Mouse (Mus musculus): ENCODE measurements around the gene Suds3. TPM values are rescaled to one million over a fixed set of nuclear protein-coding genes. Genes with fewer than 3 reads are reported as not detected.

Gene Suds3
- total RNA-seq, 1 experiment = 58.7 TPM

DNA sequence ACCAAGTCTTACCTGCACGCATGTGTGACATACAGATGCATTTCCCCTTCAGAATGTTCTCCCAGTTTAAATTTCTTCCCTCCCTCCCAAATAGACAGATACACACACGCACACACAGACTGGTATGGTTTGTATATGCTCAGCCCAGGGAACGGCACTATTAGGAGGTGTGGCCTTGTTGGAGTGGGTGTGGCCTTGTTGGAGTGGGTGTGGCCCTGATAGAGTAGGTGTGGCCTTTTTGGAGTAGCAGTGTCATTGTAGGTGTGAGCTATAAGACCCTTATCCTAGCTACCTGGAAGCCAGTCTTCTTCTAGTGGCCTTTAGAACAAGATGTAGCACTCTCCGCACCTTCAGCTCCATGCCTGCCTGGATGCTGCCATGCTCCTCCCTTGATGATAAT, 7.9 kb upstream of the Suds3 start:
- H3K27ac ChIP-seq (ENCODE audit: insufficient read depth, low read depth, low read length, poor library complexity, severe bottlenecking) = no peak overlapping the region
- no peaks in the 10 kb centered on the region for H3K9me3 ChIP-seq (ENCODE audit: control insufficient read depth, insufficient read depth, low read depth, low read length)
- TF ChIP-seq MAFK (IDR thresholded peaks at IDR 0.05; ENCODE audit: insufficient read depth, low read depth, low read length) (no peak), CHD2 (IDR thresholded peaks at IDR 0.05; ENCODE audit: low read depth, low read length) (no peak), ZC3H11A (IDR thresholded peaks at IDR 0.05; ENCODE audit: borderline replicate concordance, low read depth, low read length) (no peak), HCFC1 (IDR thresholded peaks at IDR 0.05; ENCODE audit: borderline replicate concordance, insufficient read depth, low read length) (no peak), ZNF384 (IDR thresholded peaks at IDR 0.05; ENCODE audit: low read depth, low read length) (no peak)
- H3K4me3 ChIP-seq (ENCODE audit: insufficient read depth in 1 of 2, low read depth in 1 of 2, low read length in 2 of 2, poor library complexity in 1 of 2, severe bottlenecking in 1 of 2) = no peak overlapping the region
- no peaks in the 10 kb centered on the region for H3K36me3 ChIP-seq (ENCODE audit: control insufficient read depth, insufficient read depth, low read length, poor library complexity, severe bottlenecking)
- no peak overlapping the region for H3K9ac ChIP-seq (ENCODE audit: insufficient read depth, low read depth, low read length, poor library complexity, severe bottlenecking)
- H3K4me1 ChIP-seq (ENCODE audit: control insufficient read depth in 2 of 2, insufficient read depth in 2 of 2, low read length in 2 of 2, poor library complexity in 1 of 2) = peaks cover 0 to 23% of the 10 kb centered on the region in 2 experiments; a peak in 2 of 4 replicates
- in situ Hi-C loops (cut with MboI; ENCODE audit: low sequenced_read_pairs in 2 of 2, unreplicated experiment in 2 of 2) = no loop called here
- no peak for DNase-seq (ENCODE audit: low read depth, low spot score)

GRCm38 (mm10) chr5:117123102-117123501, 7.2 kb upstream of the Suds3 start:
- Histone ChIP-seq H3K36me3 (ENCODE audit: control insufficient read depth, insufficient read depth, low read length, poor library complexity, severe bottlenecking) (no peaks in the 10 kb centered on the region), H3K27ac (ENCODE audit: insufficient read depth, low read depth, low read length, poor library complexity, severe bottlenecking) (no peak overlapping the region), H3K9me3 (ENCODE audit: control insufficient read depth, insufficient read depth, low read depth, low read length) (no peaks in the 10 kb centered on the region), H3K4me3 (ENCODE audit: insufficient read depth in 1 of 2, low read depth in 1 of 2, low read length in 2 of 2, poor library complexity in 1 of 2, severe bottlenecking in 1 of 2) (no peak overlapping the region), H3K4me1 (ENCODE audit: control insufficient read depth in 2 of 2, insufficient read depth in 2 of 2, low read length in 2 of 2, poor library complexity in 1 of 2) (peaks cover 0 to 23% of the 10 kb centered on the region in 2 experiments; a peak in 2 of 4 replicates), H3K9ac (ENCODE audit: insufficient read depth, low read depth, low read length, poor library complexity, severe bottlenecking) (no peak overlapping the region)
- no peak for DNase-seq (ENCODE audit: low read depth, low spot score)
- in situ Hi-C loops (cut with MboI; ENCODE audit: low sequenced_read_pairs in 2 of 2, unreplicated experiment in 2 of 2) = no loop called here
- TF ChIP-seq CHD2 (IDR thresholded peaks at IDR 0.05; ENCODE audit: low read depth, low read length) (no peak), ZNF384 (IDR thresholded peaks at IDR 0.05; ENCODE audit: low read depth, low read length) (no peak), HCFC1 (IDR thresholded peaks at IDR 0.05; ENCODE audit: borderline replicate concordance, insufficient read depth, low read length) (no peak), ZC3H11A (IDR thresholded peaks at IDR 0.05; ENCODE audit: borderline replicate concordance, low read depth, low read length) (no peak), MAFK (IDR thresholded peaks at IDR 0.05; ENCODE audit: insufficient read depth, low read depth, low read length) (no peak)

- DNase-seq (ENCODE audit: low read depth, low spot score) = no peak
- Histone ChIP-seq H3K36me3 (ENCODE audit: control insufficient read depth, insufficient read depth, low read length, poor library complexity, severe bottlenecking) (no peaks in the 10 kb centered on the region), H3K4me3 (ENCODE audit: insufficient read depth in 1 of 2, low read depth in 1 of 2, low read length in 2 of 2, poor library complexity in 1 of 2, severe bottlenecking in 1 of 2) (peak overlapping the region in 1 of 2 experiments; percentile 93; a peak in 1 of 4 replicates), H3K27ac (ENCODE audit: insufficient read depth, low read depth, low read length, poor library complexity, severe bottlenecking) (no peak overlapping the region), H3K9me3 (ENCODE audit: control insufficient read depth, insufficient read depth, low read depth, low read length) (no peaks in the 10 kb centered on the region), H3K9ac (ENCODE audit: insufficient read depth, low read depth, low read length, poor library complexity, severe bottlenecking) (no peak overlapping the region), H3K4me1 (ENCODE audit: control insufficient read depth in 2 of 2, insufficient read depth in 2 of 2, low read length in 2 of 2, poor library complexity in 1 of 2) (peaks cover 0 to 21% of the 10 kb centered on the region in 2 experiments; a peak in 2 of 4 replicates)
- TF ChIP-seq HCFC1 (IDR thresholded peaks at IDR 0.05; ENCODE audit: borderline replicate concordance, insufficient read depth, low read length) (no peak), CHD2 (IDR thresholded peaks at IDR 0.05; ENCODE audit: low read depth, low read length) (no peak), ZC3H11A (IDR thresholded peaks at IDR 0.05; ENCODE audit: borderline replicate concordance, low read depth, low read length) (no peak), MAFK (IDR thresholded peaks at IDR 0.05; ENCODE audit: insufficient read depth, low read depth, low read length) (no peak), ZNF384 (IDR thresholded peaks at IDR 0.05; ENCODE audit: low read depth, low read length) (no peak)
- in situ Hi-C loops (cut with MboI; ENCODE audit: low sequenced_read_pairs in 2 of 2, unreplicated experiment in 2 of 2) = no loop called here
These were observed 5.7 kb upstream of the Suds3 start for GRCm38 (mm10) chr5:117121657-117122056.

GRCm38 (mm10) chr5:117120489-117121466, 4.9 kb upstream of the Suds3 start:
- Histone ChIP-seq H3K27ac (ENCODE audit: insufficient read depth, low read depth, low read length, poor library complexity, severe bottlenecking) (peak overlapping the region; percentile 1; the same call in 1 of the 2 replicates), H3K9ac (ENCODE audit: insufficient read depth, low read depth, low read length, poor library complexity, severe bottlenecking) (peak overlapping the region; percentile 63), H3K36me3 (ENCODE audit: control insufficient read depth, insufficient read depth, low read length, poor library complexity, severe bottlenecking) (no peaks in the 10 kb centered on the region), H3K4me3 (ENCODE audit: insufficient read depth in 1 of 2, low read depth in 1 of 2, low read length in 2 of 2, poor library complexity in 1 of 2, severe bottlenecking in 1 of 2) (peak overlapping the region; percentile 87 to 93), H3K4me1 (ENCODE audit: control insufficient read depth in 2 of 2, insufficient read depth in 2 of 2, low read length in 2 of 2, poor library complexity in 1 of 2) (peaks cover 0 to 21% of the 10 kb centered on the region in 2 experiments; a peak in 3 of 4 replicates), H3K9me3 (ENCODE audit: control insufficient read depth, insufficient read depth, low read depth, low read length) (no peaks in the 10 kb centered on the region)
- in situ Hi-C loops (cut with MboI; ENCODE audit: low sequenced_read_pairs in 2 of 2, unreplicated experiment in 2 of 2) = no loop called here
- no peak for TF ChIP-seq ZNF384 (IDR thresholded peaks at IDR 0.05; ENCODE audit: low read depth, low read length)
- TF ChIP-seq ZC3H11A (IDR thresholded peaks at IDR 0.05; ENCODE audit: borderline replicate concordance, low read depth, low read length) = no peak
- no peak for TF ChIP-seq MAFK (IDR thresholded peaks at IDR 0.05; ENCODE audit: insufficient read depth, low read depth, low read length)
- no peak for TF ChIP-seq HCFC1 (IDR thresholded peaks at IDR 0.05; ENCODE audit: borderline replicate concordance, insufficient read depth, low read length)
- TF ChIP-seq CHD2 (IDR thresholded peaks at IDR 0.05; ENCODE audit: low read depth, low read length) = no peak
- DNase-seq (ENCODE audit: low read depth, low spot score) = no peak
